Mouse (Mus musculus): ENCODE results near the gene Elp6. TPM values are rescaled to one million over a fixed set of nuclear protein-coding genes. Genes with fewer than 3 reads are reported as not detected.
"Not testable (repeated sequence)": the region's sequence is repeated elsewhere in the genome, so short reads cannot be mapped to it uniquely, and the experiment has no call there.

Elp6 gene
- polyA plus RNA-seq, 2 experiments from 2014 or later = 14.4 to 16.1 TPM

- ATAC-seq = no peak
These were observed 15.8 kb downstream of the Elp6 start for GRCm38 (mm10) chr9:110320769-110321168.

GRCm38 (mm10) chr9:110322972-110323371, 18.0 kb downstream of the Elp6 start:
- no peak for ATAC-seq

GRCm38 (mm10) chr9:110324181-110324580, 19.2 kb downstream of the Elp6 start:
- no peak for ATAC-seq

GRCm38 (mm10) chr9:110328178-110328577, 23.2 kb downstream of the Elp6 start:
- no peak for ATAC-seq

- peak; percentile 8 for ATAC-seq
These were observed 24.1 kb downstream of the Elp6 start for GRCm38 (mm10) chr9:110328946-110329630.

GRCm38 (mm10) chr9:110329655-110330054, 24.7 kb downstream of the Elp6 start:
- ATAC-seq = peak; percentile 19

- ATAC-seq = no peak
These were observed 25.4 kb downstream of the Elp6 start for GRCm38 (mm10) chr9:110330341-110330740.

- not testable (repeated sequence) for ATAC-seq
These were observed 25.9 kb downstream of the Elp6 start for GRCm38 (mm10) chr9:110330913-110331312.

- ATAC-seq = peak; percentile 70
These were observed 28.3 kb downstream of the Elp6 start, which contains the start of gene Scap for GRCm38 (mm10) chr9:110333135-110333895. Gene Scap, plus strand, starts transcription at chr9:110333288.

GRCm38 (mm10) chr9:110333896-110334259, 28.9 kb downstream of the Elp6 start:
- no peak for ATAC-seq

- ATAC-seq = no peak
These were observed 29.9 kb downstream of the Elp6 start for GRCm38 (mm10) chr9:110334849-110335248.

GRCm38 (mm10) chr9:110340037-110340750, 35.2 kb downstream of the Elp6 start:
- ATAC-seq = no peak

GRCm38 (mm10) chr9:110342008-110342407, 37.0 kb downstream of the Elp6 start:
- ATAC-seq = no peak

GRCm38 (mm10) chr9:110343805-110344204, 38.8 kb downstream of the Elp6 start:
- ATAC-seq = no peak

- no peak for ATAC-seq
These were observed 40.2 kb downstream of the Elp6 start for GRCm38 (mm10) chr9:110345057-110345739.

- ATAC-seq = no peak
These were observed 43.9 kb downstream of the Elp6 start for GRCm38 (mm10) chr9:110348899-110349298.

GRCm38 (mm10) chr9:110350188-110350587, 45.2 kb downstream of the Elp6 start:
- ATAC-seq = no peak

GRCm38 (mm10) chr9:110350612-110351011, 45.6 kb downstream of the Elp6 start:
- no peak for ATAC-seq

- ATAC-seq = no peak
These were observed 46.4 kb downstream of the Elp6 start for GRCm38 (mm10) chr9:110351350-110351749.

- ATAC-seq = no peak
These were observed 47.1 kb downstream of the Elp6 start for GRCm38 (mm10) chr9:110351932-110352632.

- ATAC-seq = no peak
These were observed 53.4 kb downstream of the Elp6 start for GRCm38 (mm10) chr9:110358341-110358740.

- ATAC-seq = no peak
These were observed 56.3 kb downstream of the Elp6 start for GRCm38 (mm10) chr9:110361299-110361698.

All from activated CD4-positive, CD25-positive, alpha-beta regulatory T cell, adult 4 months (primary cell).